11 mouse cellular contexts compared by ENCODE assay signal in the genomic region with DNA sequence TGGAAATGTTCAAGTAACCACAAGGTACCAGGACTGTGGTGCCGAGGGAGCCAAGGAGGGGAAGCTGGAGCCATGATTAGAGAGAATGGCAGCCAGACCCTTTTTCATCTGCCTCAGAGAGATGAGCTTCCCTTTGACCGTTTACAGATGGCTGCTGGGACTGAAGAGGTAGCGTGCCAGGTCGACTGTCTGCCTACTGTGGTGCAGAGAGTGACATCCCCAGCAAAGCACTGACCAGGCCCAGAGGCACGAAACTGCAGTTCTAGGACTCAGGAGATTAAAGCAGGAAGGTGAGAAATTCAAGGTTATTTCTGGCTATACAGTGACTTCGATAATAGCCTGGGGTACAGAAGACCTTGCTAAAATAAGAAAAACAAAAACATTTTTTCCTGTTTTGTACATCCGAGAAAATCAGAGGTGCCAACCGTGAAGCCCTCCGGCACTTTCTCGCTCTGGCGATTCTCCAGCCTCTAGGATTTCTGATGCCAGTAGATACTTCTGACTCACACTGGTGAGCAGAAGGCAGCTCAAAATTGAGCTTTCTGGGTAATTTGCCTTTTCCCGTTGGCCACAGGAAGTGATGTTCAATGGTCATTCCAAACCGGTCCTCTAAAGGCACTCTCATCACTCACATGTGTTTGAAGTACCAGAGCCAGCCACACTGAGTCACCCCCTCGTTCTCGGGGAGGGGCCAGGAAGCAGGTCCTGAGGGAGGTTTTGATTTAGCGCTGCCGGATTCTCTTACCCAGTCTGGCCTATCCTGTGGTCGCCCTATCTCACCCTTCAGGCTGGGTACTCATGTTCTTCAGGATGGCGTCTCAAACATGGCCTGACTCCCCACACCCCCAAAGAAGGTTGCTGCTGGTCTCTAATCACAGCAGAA. TPM values are rescaled to one million over a fixed set of nuclear protein-coding genes. Genes with fewer than 3 reads are reported as not detected.
DNase-seq lines count a peak whose midpoint lies in the region; ATAC-seq and TF ChIP-seq lines count a peak whose summit lies in the region.
"Had no signal": no experiment of that assay in that cellular context is flagged by ENCODE, and none has a peak within 500 bp of the region (broad histone marks: within the 10 kb centered on the region; RNA-seq: fewer than 3 reads in every experiment).

No protein-coding gene starts in this region.

- no peak overlapping the region for H3K9ac ChIP-seq in lung, embryonic 14.5 days
- H3K9ac ChIP-seq: hindbrain, embryonic 15.5 days; stomach, embryonic 15.5 days had no signal

- TF ChIP-seq CTCF in lung, embryonic 14.5 days (IDR thresholded peaks at IDR 0.05; ENCODE audit: low read depth), result no peak

- WGBS in lung, embryonic 14.5 days, result 51% methylated on average over 19 of the region's 19 CpGs

- H3K4me3 ChIP-seq in lung, embryonic 14.5 days (ENCODE audit: low read depth, low read length), result no peak overlapping the region
- H3K4me3 ChIP-seq: hindbrain, embryonic 15.5 days; stomach, embryonic 15.5 days had no signal

- H3K27ac ChIP-seq in lung, embryonic 14.5 days (ENCODE audit: low read depth), result no peak overlapping the region
- H3K27ac ChIP-seq: hindbrain, embryonic 15.5 days; macrophage; stomach, embryonic 15.5 days had no signal

- H3K4me2 ChIP-seq in lung, embryonic 14.5 days, result no peak overlapping the region
- H3K4me2 ChIP-seq: hindbrain, embryonic 15.5 days; stomach, embryonic 15.5 days had no signal

- H3K9me3 ChIP-seq in lung, embryonic 14.5 days (ENCODE audit: low read depth, low read length), result no peaks in the 10 kb centered on the region
- H3K9me3 ChIP-seq: hindbrain, embryonic 15.5 days; stomach, embryonic 15.5 days had no signal

- ATAC-seq in lung, embryonic 14.5 days (ENCODE audit: insufficient read depth), result no peak
- peak; percentile 63 for ATAC-seq in megakaryocyte-erythroid progenitor cell, adult 5-6 weeks (replicated peaks; ENCODE audit: low FRiP score, low TSS enrichment, poor library complexity, severe bottlenecking)

- peak; percentile 42 for DNase-seq in adrenal gland, adult 2 months
- DNase-seq in adrenal gland, adult 8-10 months, result no peak
- DNase-seq in lung, embryonic 14.5 days, result peak; percentile 26
- DNase-seq in lung, postnatal 25 days (ENCODE audit: low spot score), result no peak
- DNase-seq in fibroblast of lung, adult 2 months (ENCODE audit: low read depth), result peak; percentile 92
- no peak for DNase-seq in embryo, embryonic 11 days
- no peak for DNase-seq in left cerebral cortex, adult 18-20 months (ENCODE audit: low spot score in 2 of 2)

- H3K27me3 ChIP-seq in lung, embryonic 14.5 days (ENCODE audit: insufficient read depth, low read length), result no peaks in the 10 kb centered on the region
- H3K27me3 ChIP-seq: hindbrain, embryonic 15.5 days; stomach, embryonic 15.5 days had no signal

- no peaks in the 10 kb centered on the region for H3K4me1 ChIP-seq in lung, embryonic 14.5 days (ENCODE audit: insufficient read depth)
- H3K4me1 ChIP-seq: hindbrain, embryonic 15.5 days; stomach, embryonic 15.5 days had no signal

- no peaks in the 10 kb centered on the region for H3K36me3 ChIP-seq in lung, embryonic 14.5 days (ENCODE audit: insufficient read depth)
- H3K36me3 ChIP-seq: hindbrain, embryonic 15.5 days; stomach, embryonic 15.5 days had no signal

RNA-seq across cellular contexts. Expression of a gene that starts 11.9 kb away (rescaled TPM):
- 10 to 100 TPM; 17.7 to 19.4 TPM for total RNA-seq in adrenal gland, adult 2 months (2021)
- 11.7 and 12.8 TPM in 2 replicates for polyA plus RNA-seq in adrenal gland, adult 2 months (2012; rRNA removed)
- total RNA-seq in adrenal gland, adult 8-10 months (2022), result 10 to 100 TPM; 10.8 to 21.8 (median 17.9) TPM
- 10.3 and 11.6 TPM in 2 replicates for polyA plus RNA-seq in lung, embryonic 14.5 days (2014; fragmentation: Nextera tagmentation; extraction: Ambion mirVana)
- total RNA-seq in megakaryocyte-erythroid progenitor cell, adult 5-6 weeks (2014; fragmentation: Nextera tagmentation), result 9.0 and 16.3 TPM in 2 replicates
- total RNA-seq in megakaryocyte-erythroid progenitor cell, adult 5-6 weeks (2017), result 5.3 and 7.2 TPM in 2 replicates
- 10 to 100 TPM; 12.8 to 14.8 TPM for total RNA-seq in left cerebral cortex, adult 18-20 months (2021)

RNA-seq across cellular contexts. Expression of a gene that starts 28.3 kb away (rescaled TPM):
- total RNA-seq in adrenal gland, adult 2 months (2021), result 1 to 10 TPM; 2.5 to 3.0 TPM
- polyA plus RNA-seq in adrenal gland, adult 2 months (2012; rRNA removed), result 0.18 and 0.31 TPM in 2 replicates
- total RNA-seq in adrenal gland, adult 8-10 months (2022), result 1 to 10 TPM in 3 of 4 experiments, under 1 TPM in 1; 0.70 to 2.7 (median 1.3) TPM
- polyA plus RNA-seq in lung, embryonic 14.5 days (2014; fragmentation: Nextera tagmentation; extraction: Ambion mirVana), result 91.1 and 103 TPM in 2 replicates
- 29.4 and 51.5 TPM in 2 replicates for total RNA-seq in megakaryocyte-erythroid progenitor cell, adult 5-6 weeks (2014; fragmentation: Nextera tagmentation)
- total RNA-seq in megakaryocyte-erythroid progenitor cell, adult 5-6 weeks (2017), result 31.2 and 36.0 TPM in 2 replicates
- under 1 TPM; 0.09 to 0.46 TPM for total RNA-seq in left cerebral cortex, adult 18-20 months (2021)

Comparison
In these comparisons a context has a peak if more than half of its experiments do, and no peak if none do; other contexts are left out.
1. DNase-seq: peak in adrenal gland, adult 2 months (single experiment), lung, embryonic 14.5 days (single experiment) and fibroblast of lung, adult 2 months (single experiment); none in adrenal gland, adult 8-10 months (single experiment), lung, postnatal 25 days (single experiment), embryo, embryonic 11 days (single experiment) and left cerebral cortex, adult 18-20 months (0 of 2).
2. RNA of a gene that starts 28.3 kb away (total RNA-seq): 29.4 to 51.5 TPM in megakaryocyte-erythroid progenitor cell, adult 5-6 weeks; 2.5 to 3.0 TPM in adrenal gland, adult 2 months, 0.70 to 2.7 TPM in adrenal gland, adult 8-10 months and 0.09 to 0.46 TPM in left cerebral cortex, adult 18-20 months; every median in the first group is over 4 times any median in the second.